Mouse (Mus musculus): Measurements from ENCODE around the gene Msi2. TPM values are rescaled to one million over a fixed set of nuclear protein-coding genes. Genes with fewer than 3 reads are reported as not detected.
A peak's percentile ranks its signal among the peaks of the same experiment; 100 is the strongest.

Gene Msi2
- total RNA-seq, 1 experiment from 2014 or later = 97.9 TPM

- ATAC-seq (ENCODE audit: extremely low read depth, insufficient number of reproducible peaks, low FRiP score, poor library complexity, severe bottlenecking) = 0 out of 2 replicates have a peak, but pooled peaks have one; percentile 23
Observed at GRCm38 (mm10) chr11:88485987-88486386, 232.3 kb downstream of the Msi2 start.

GRCm38 (mm10) chr11:88485088-88485487 lies 233.2 kb downstream of the Msi2 start:
- no peak for ATAC-seq (ENCODE audit: extremely low read depth, insufficient number of reproducible peaks, low FRiP score, poor library complexity, severe bottlenecking)

GRCm38 (mm10) chr11:88484047-88484446 lies 234.3 kb downstream of the Msi2 start:
- no peak for ATAC-seq (ENCODE audit: extremely low read depth, insufficient number of reproducible peaks, low FRiP score, poor library complexity, severe bottlenecking)

GRCm38 (mm10) chr11:88482636-88483035 lies 235.7 kb downstream of the Msi2 start:
- no peak for ATAC-seq (ENCODE audit: extremely low read depth, insufficient number of reproducible peaks, low FRiP score, poor library complexity, severe bottlenecking)

GRCm38 (mm10) chr11:88482236-88482635 lies 236.1 kb downstream of the Msi2 start:
- ATAC-seq (ENCODE audit: extremely low read depth, insufficient number of reproducible peaks, low FRiP score, poor library complexity, severe bottlenecking) = no peak

- ATAC-seq (ENCODE audit: extremely low read depth, insufficient number of reproducible peaks, low FRiP score, poor library complexity, severe bottlenecking) = no peak
Observed at GRCm38 (mm10) chr11:88481602-88482161, 236.6 kb downstream of the Msi2 start.

- no peak for ATAC-seq (ENCODE audit: extremely low read depth, insufficient number of reproducible peaks, low FRiP score, poor library complexity, severe bottlenecking)
Observed at GRCm38 (mm10) chr11:88481092-88481601, 237.2 kb downstream of the Msi2 start.

GRCm38 (mm10) chr11:88479498-88479897 lies 238.8 kb downstream of the Msi2 start:
- no peak for ATAC-seq (ENCODE audit: extremely low read depth, insufficient number of reproducible peaks, low FRiP score, poor library complexity, severe bottlenecking)

GRCm38 (mm10) chr11:88474889-88475440 lies 243.3 kb downstream of the Msi2 start:
- no peak for ATAC-seq (ENCODE audit: extremely low read depth, insufficient number of reproducible peaks, low FRiP score, poor library complexity, severe bottlenecking)

GRCm38 (mm10) chr11:88472731-88473130 lies 245.6 kb downstream of the Msi2 start:
- ATAC-seq (ENCODE audit: extremely low read depth, insufficient number of reproducible peaks, low FRiP score, poor library complexity, severe bottlenecking) = no peak

GRCm38 (mm10) chr11:88471981-88472647 lies 246.2 kb downstream of the Msi2 start:
- ATAC-seq (ENCODE audit: extremely low read depth, insufficient number of reproducible peaks, low FRiP score, poor library complexity, severe bottlenecking) = no peak

GRCm38 (mm10) chr11:88470599-88470998 lies 247.7 kb downstream of the Msi2 start:
- no peak for ATAC-seq (ENCODE audit: extremely low read depth, insufficient number of reproducible peaks, low FRiP score, poor library complexity, severe bottlenecking)

GRCm38 (mm10) chr11:88468996-88469395 lies 249.3 kb downstream of the Msi2 start:
- ATAC-seq (ENCODE audit: extremely low read depth, insufficient number of reproducible peaks, low FRiP score, poor library complexity, severe bottlenecking) = no peak

GRCm38 (mm10) chr11:88467498-88468245 lies 250.6 kb downstream of the Msi2 start:
- ATAC-seq (ENCODE audit: extremely low read depth, insufficient number of reproducible peaks, low FRiP score, poor library complexity, severe bottlenecking) = no peak

GRCm38 (mm10) chr11:88463951-88464350 lies 254.4 kb downstream of the Msi2 start:
- ATAC-seq (ENCODE audit: extremely low read depth, insufficient number of reproducible peaks, low FRiP score, poor library complexity, severe bottlenecking) = no peak

- ATAC-seq (ENCODE audit: extremely low read depth, insufficient number of reproducible peaks, low FRiP score, poor library complexity, severe bottlenecking) = no peak
Observed at GRCm38 (mm10) chr11:88462789-88463188, 255.5 kb downstream of the Msi2 start.

- no peak for ATAC-seq (ENCODE audit: extremely low read depth, insufficient number of reproducible peaks, low FRiP score, poor library complexity, severe bottlenecking)
Observed at GRCm38 (mm10) chr11:88461601-88462000, 256.7 kb downstream of the Msi2 start.

GRCm38 (mm10) chr11:88459946-88460736 lies 258.2 kb downstream of the Msi2 start:
- ATAC-seq (ENCODE audit: extremely low read depth, insufficient number of reproducible peaks, low FRiP score, poor library complexity, severe bottlenecking) = no peak

GRCm38 (mm10) chr11:88457241-88457738 lies 261.0 kb downstream of the Msi2 start:
- no peak for ATAC-seq (ENCODE audit: extremely low read depth, insufficient number of reproducible peaks, low FRiP score, poor library complexity, severe bottlenecking)

Measured in neutrophil, adult 5-6 weeks (primary cell).